Mouse (Mus musculus) brain, embryonic 18.5 days (tissue): ENCODE measurements around the gene Banp.
A peak's percentile ranks its signal among the peaks of the same experiment; 100 is the strongest.

Source experiments
- DNase-seq: peaks from one replicate; pipeline ENCODE4 v3.0.0-alpha.2; 2012; ENCODE audit warnings: low read depth, low spot score

The Banp gene

GRCm38 (mm10) chr8:121980792-121981519 is 31.4 kb downstream of the Banp start:
- DNase-seq: no peak

- no peak for DNase-seq
Observed at GRCm38 (mm10) chr8:121981520-121981895, 32.0 kb downstream of the Banp start.

- no peak for DNase-seq
Observed at GRCm38 (mm10) chr8:121985673-121986072, 36.1 kb downstream of the Banp start.

GRCm38 (mm10) chr8:121987892-121988291 is 38.3 kb downstream of the Banp start:
- no peak for DNase-seq

- DNase-seq: no peak
Observed at GRCm38 (mm10) chr8:121990506-121991255, 41.1 kb downstream of the Banp start.

- DNase-seq: no peak
Observed at GRCm38 (mm10) chr8:121991611-121992010, 42.1 kb downstream of the Banp start.

GRCm38 (mm10) chr8:121992911-121993310 is 43.4 kb downstream of the Banp start:
- no peak for DNase-seq

- no peak for DNase-seq
Observed at GRCm38 (mm10) chr8:121995112-121995511, 45.6 kb downstream of the Banp start.

GRCm38 (mm10) chr8:121995895-121996294 is 46.3 kb downstream of the Banp start:
- no peak for DNase-seq

GRCm38 (mm10) chr8:121998631-121999030 is 49.1 kb downstream of the Banp start:
- DNase-seq: no peak

- DNase-seq: no peak
Observed at GRCm38 (mm10) chr8:121999211-121999610, 49.7 kb downstream of the Banp start.

GRCm38 (mm10) chr8:122001339-122002115 is 52.0 kb downstream of the Banp start:
- DNase-seq: no peak

GRCm38 (mm10) chr8:122003646-122004045 is 54.1 kb downstream of the Banp start:
- no peak for DNase-seq

GRCm38 (mm10) chr8:122004131-122004530 is 54.6 kb downstream of the Banp start:
- no peak for DNase-seq

GRCm38 (mm10) chr8:122005422-122006204 is 56.1 kb downstream of the Banp start:
- DNase-seq: no peak

GRCm38 (mm10) chr8:122006688-122007484 is 57.3 kb downstream of the Banp start:
- peak; percentile 34 for DNase-seq

- no peak for DNase-seq
Observed at GRCm38 (mm10) chr8:122008395-122008794, 58.8 kb downstream of the Banp start.

GRCm38 (mm10) chr8:122010638-122011037 is 61.1 kb downstream of the Banp start:
- DNase-seq: no peak

GRCm38 (mm10) chr8:122011066-122011588 is 61.6 kb downstream of the Banp start:
- DNase-seq: no peak

GRCm38 (mm10) chr8:122014606-122015005 is 65.1 kb downstream of the Banp start:
- peak; percentile 30 for DNase-seq
